Mouse (Mus musculus) adrenal gland, adult 18-20 months (tissue): ENCODE measurements around the gene Olfr1087. TPM values are rescaled to one million over a fixed set of nuclear protein-coding genes. Genes with fewer than 3 reads are reported as not detected.
"Not testable (repeated sequence)": the region's sequence is repeated elsewhere in the genome, so short reads cannot be mapped to it uniquely, and the experiment has no call there.

ENCODE experiments used
- DNase-seq, 2 experiments: peaks; one replicate each; pipeline ENCODE4 v3.0.0; 2021 to 2022; ENCODE audit warnings: low spot score in 2 of 2
- long read RNA-seq, 2 experiments: library from polyadenylated mRNA; stranded (forward); transcript quantifications; one replicate each; pipeline ENCODE4 v2.0.0; 2021
- total RNA-seq, 2 experiments: library from RNA; stranded (reverse); gene quantifications; 1 replicate in 1 of 2; 2 replicates in 1 of 2; pipeline ENCODE4 v1.2.3; 2021

The Olfr1087 gene
- not detected for total RNA-seq
- long read RNA-seq, experiment 1: 0 reads
- long read RNA-seq, experiment 2: 0 reads

- DNase-seq: no peak
These were observed at the start of gene Olfr1087 for GRCm38 (mm10) chr2:86698295-86698694. TSS of gene Olfr1087 (minus strand) at chr2:86698395.

- no peak for DNase-seq
These were observed 35.4 kb upstream of the Olfr1087 start, which contains the start of gene Olfr1089 for GRCm38 (mm10) chr2:86733601-86734000. TSS of gene Olfr1089 (minus strand) at chr2:86733701.

GRCm38 (mm10) chr2:86679992-86680391 lies 18.2 kb downstream of the Olfr1087 start, which contains the start of gene Olfr1086:
TSS of gene Olfr1086 (minus strand) at chr2:86680092.
- DNase-seq: no peak

GRCm38 (mm10) chr2:86661919-86662318 lies 36.3 kb downstream of the Olfr1087 start, which contains the start of gene Olfr1085:
TSS of gene Olfr1085 (minus strand) at chr2:86662019.
- DNase-seq: no peak

GRCm38 (mm10) chr2:86639625-86640024 lies 58.6 kb downstream of the Olfr1087 start, which contains the start of gene Olfr1084:
TSS of gene Olfr1084 (minus strand) at chr2:86639725.
- DNase-seq: not testable (repeated sequence)

Other genes with a start within 250 kb of the Olfr1087 start
- not detected for gene Olfr1065, start 247.8 kb downstream of the Olfr1087 start, total RNA-seq
- gene Olfr1066, start 242.1 kb downstream of the Olfr1087 start, total RNA-seq: not detected
- gene Olfr228, start 211.0 kb downstream of the Olfr1087 start, total RNA-seq: not detected
- gene Olfr1076, start 189.9 kb downstream of the Olfr1087 start, total RNA-seq: not detected
- not detected for gene Olfr1079, start 155.9 kb downstream of the Olfr1087 start, total RNA-seq
- gene Olfr1080, start 140.2 kb downstream of the Olfr1087 start, total RNA-seq: not detected
- gene Olfr1082, start 99.4 kb downstream of the Olfr1087 start, total RNA-seq: not detected
- gene Olfr1084, start 58.7 kb downstream of the Olfr1087 start, total RNA-seq: not detected
- not detected for gene Olfr1085, start 36.4 kb downstream of the Olfr1087 start, total RNA-seq
- gene Olfr1086, start 18.3 kb downstream of the Olfr1087 start, total RNA-seq: not detected
- gene Olfr1089, start 35.3 kb upstream of the Olfr1087 start, total RNA-seq: not detected
- gene Olfr1090, start 60.6 kb upstream of the Olfr1087 start, total RNA-seq: not detected
- gene Olfr1093, start 84.1 kb upstream of the Olfr1087 start, total RNA-seq: not detected
- not detected for gene Olfr141, start 111.6 kb upstream of the Olfr1087 start, total RNA-seq
- gene Olfr1094, start 126.3 kb upstream of the Olfr1087 start, total RNA-seq: not detected
- not detected for gene Olfr1095, start 153.3 kb upstream of the Olfr1087 start, total RNA-seq
- not detected for gene Gm13723, start 176.4 kb upstream of the Olfr1087 start, total RNA-seq
- not detected for gene Olfr1097, start 193.8 kb upstream of the Olfr1087 start, total RNA-seq
- not detected for gene Olfr1098, start 226.2 kb upstream of the Olfr1087 start, total RNA-seq